Mouse (Mus musculus): Measurements from ENCODE around the gene Ptprd. TPM values are rescaled to one million over a fixed set of nuclear protein-coding genes. Genes with fewer than 3 reads are reported as not detected.

Gene Ptprd
- polyA plus RNA-seq, 2 experiments: 48.6 to 50.4 TPM

DNA sequence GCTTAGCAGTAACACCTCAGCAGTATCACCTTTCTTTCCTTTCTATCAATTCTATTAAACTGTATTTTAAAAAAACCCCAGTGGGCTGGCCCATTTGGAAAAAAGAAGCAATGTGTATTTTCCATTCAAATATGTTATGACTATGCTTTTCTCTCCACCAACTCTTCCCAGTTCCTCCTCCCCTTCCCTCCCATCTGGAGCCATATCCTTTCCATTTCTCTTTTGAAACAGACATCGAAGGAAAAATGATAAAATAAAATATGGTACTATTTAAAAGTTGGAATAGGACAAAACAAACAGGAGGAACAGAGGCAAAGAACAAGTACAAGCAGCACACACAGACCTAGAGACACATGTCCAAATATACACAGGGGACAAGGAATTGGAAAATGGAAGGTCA, 1372.7 kb downstream of the Ptprd start:
- no peak overlapping the region for H3K9ac ChIP-seq (ENCODE audit: low read depth, low read length, severe bottlenecking)
- H3K36me3 ChIP-seq (ENCODE audit: control insufficient read depth, insufficient read depth, low read length): no peaks in the 10 kb centered on the region
- H3K9me3 ChIP-seq (ENCODE audit: control insufficient read depth, low read length): no peaks in the 10 kb centered on the region
- no peak overlapping the region for H3K4me2 ChIP-seq (replicated peaks; ENCODE audit: low read depth, low read length, severe bottlenecking)
- no peak for ATAC-seq (ENCODE audit: low FRiP score, low read depth)
- DNase-seq (ENCODE audit: low spot score): no peak
- no peaks in the 10 kb centered on the region for H3K4me1 ChIP-seq (ENCODE audit: control insufficient read depth, insufficient read depth, low read length)
- TF ChIP-seq POLR2A (IDR thresholded peaks at IDR 0.05; ENCODE audit: borderline replicate concordance, extremely low read depth, insufficient read depth, insufficient read length): no peak
- no peak overlapping the region for H3K27ac ChIP-seq (replicated peaks; ENCODE audit: low read depth, low read length)
- 84% methylated on average over 1 of the region's 1 CpGs for WGBS
- no peaks in the 10 kb centered on the region for H3K27me3 ChIP-seq (ENCODE audit: control insufficient read depth, insufficient read depth, low read length)
- H3K4me3 ChIP-seq (replicated peaks; ENCODE audit: low read length): no peak overlapping the region

DNA sequence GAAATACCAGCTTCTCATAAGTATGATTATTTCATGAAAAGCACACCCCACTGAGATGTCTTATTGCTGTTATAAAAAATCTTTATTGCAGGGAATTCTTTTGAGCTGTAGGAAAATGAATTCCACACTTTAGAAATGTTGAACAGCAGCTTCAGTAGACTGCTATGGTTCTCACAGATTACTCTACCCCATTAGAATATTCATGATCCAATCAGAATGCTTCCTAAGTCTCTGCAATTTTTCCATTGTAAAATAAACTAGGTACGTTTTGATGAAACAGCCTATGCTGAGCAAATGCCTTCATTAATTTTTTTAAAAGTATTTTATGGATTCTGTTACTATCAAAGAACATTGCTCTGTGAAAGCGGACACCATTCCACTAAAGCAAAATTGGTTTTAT, 1399.6 kb downstream of the Ptprd start:
- Histone ChIP-seq H3K4me2 (replicated peaks; ENCODE audit: low read depth, low read length, severe bottlenecking) (no peak overlapping the region), H3K36me3 (ENCODE audit: control insufficient read depth, insufficient read depth, low read length) (no peaks in the 10 kb centered on the region), H3K9ac (ENCODE audit: low read depth, low read length, severe bottlenecking) (no peak overlapping the region), H3K9me3 (ENCODE audit: control insufficient read depth, low read length) (no peaks in the 10 kb centered on the region), H3K4me1 (ENCODE audit: control insufficient read depth, insufficient read depth, low read length) (no peaks in the 10 kb centered on the region), H3K4me3 (replicated peaks; ENCODE audit: low read length) (no peak overlapping the region), H3K27ac (replicated peaks; ENCODE audit: low read depth, low read length) (no peak overlapping the region), H3K27me3 (ENCODE audit: control insufficient read depth, insufficient read depth, low read length) (no peaks in the 10 kb centered on the region)
- 51% methylated on average over 2 of the region's 2 CpGs for WGBS
- DNase-seq (ENCODE audit: low spot score) (no peak), ATAC-seq (ENCODE audit: low FRiP score, low read depth) (no peak)
- TF ChIP-seq POLR2A (IDR thresholded peaks at IDR 0.05; ENCODE audit: borderline replicate concordance, extremely low read depth, insufficient read depth, insufficient read length): no peak

DNA sequence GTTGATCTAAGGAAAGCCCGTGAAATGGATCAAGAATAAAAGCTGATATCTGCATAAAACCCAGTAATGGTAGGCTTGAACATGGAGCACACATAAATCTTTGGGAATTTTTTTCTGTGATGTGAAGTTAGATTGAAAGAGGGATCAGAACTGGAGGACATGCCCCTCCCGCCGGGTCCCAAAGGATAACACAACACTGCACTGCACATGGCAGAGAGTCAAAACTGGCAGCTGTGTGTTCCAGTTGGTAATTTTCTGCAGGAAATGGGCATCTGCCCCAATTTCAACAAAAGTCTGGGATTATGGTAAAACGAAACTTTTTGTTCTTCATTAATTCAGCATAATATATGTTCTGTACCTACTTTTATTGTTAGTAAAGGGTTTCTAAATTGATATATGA, 1409.1 kb downstream of the Ptprd start:
- Histone ChIP-seq H3K4me1 (ENCODE audit: control insufficient read depth, insufficient read depth, low read length) (no peaks in the 10 kb centered on the region), H3K27me3 (ENCODE audit: control insufficient read depth, insufficient read depth, low read length) (no peaks in the 10 kb centered on the region), H3K4me2 (replicated peaks; ENCODE audit: low read depth, low read length, severe bottlenecking) (no peak overlapping the region), H3K9ac (ENCODE audit: low read depth, low read length, severe bottlenecking) (no peak overlapping the region), H3K9me3 (ENCODE audit: control insufficient read depth, low read length) (no peaks in the 10 kb centered on the region), H3K36me3 (ENCODE audit: control insufficient read depth, insufficient read depth, low read length) (no peaks in the 10 kb centered on the region), H3K4me3 (replicated peaks; ENCODE audit: low read length) (no peak overlapping the region), H3K27ac (replicated peaks; ENCODE audit: low read depth, low read length) (no peak overlapping the region)
- 74% methylated on average over 4 of the region's 4 CpGs for WGBS
- DNase-seq (ENCODE audit: low spot score) (peak; percentile 38), ATAC-seq (ENCODE audit: low FRiP score, low read depth) (no peak)
- TF ChIP-seq POLR2A (IDR thresholded peaks at IDR 0.05; ENCODE audit: borderline replicate concordance, extremely low read depth, insufficient read depth, insufficient read length): no peak

DNA sequence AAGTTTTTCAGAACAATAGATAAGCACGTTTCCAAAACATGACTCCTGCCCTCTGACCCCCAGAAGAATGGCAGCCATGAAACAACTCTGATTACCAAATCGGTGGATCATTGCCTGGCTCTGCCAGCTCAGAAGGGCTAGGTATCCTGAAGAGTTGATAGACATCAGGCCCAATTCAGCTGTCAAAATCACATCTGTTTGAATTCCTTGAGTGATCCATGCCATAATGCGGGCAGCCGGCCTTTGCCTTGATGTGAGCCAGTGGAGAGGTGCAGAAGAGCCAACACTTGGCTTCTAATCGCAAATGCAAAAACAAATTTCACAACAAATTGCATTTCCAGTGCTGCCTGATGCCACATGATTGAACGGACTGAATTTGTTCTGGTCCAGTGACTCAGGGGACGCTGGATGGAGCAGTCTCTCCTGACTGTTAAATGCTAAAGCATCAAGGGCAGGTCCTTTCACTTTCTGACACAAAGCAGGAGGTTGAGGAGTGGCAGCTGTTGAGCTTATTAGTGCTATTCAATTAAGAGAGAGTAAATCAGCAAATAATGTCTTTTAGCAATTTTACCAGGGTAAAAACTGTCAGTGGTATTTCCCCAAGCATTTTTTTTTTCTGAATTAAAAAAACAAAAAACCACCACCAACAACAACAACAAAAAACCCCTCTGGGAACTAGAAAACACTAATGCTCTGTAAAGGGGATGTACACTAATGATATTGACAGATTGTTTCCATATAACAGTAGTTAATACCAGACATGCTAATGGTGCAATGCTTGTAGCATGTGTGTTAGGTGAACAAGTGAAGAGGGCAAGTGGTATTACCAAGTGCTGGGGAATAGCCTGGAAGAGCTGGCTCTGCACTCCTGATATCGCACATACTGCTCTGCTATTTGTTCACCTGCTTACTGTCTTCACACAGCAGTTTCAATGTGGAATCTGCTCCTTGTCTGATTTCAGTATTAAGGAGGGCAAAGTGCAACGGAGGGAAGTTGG, 1413.5 kb downstream of the Ptprd start:
- Histone ChIP-seq H3K4me1 (ENCODE audit: control insufficient read depth, insufficient read depth, low read length) (no peaks in the 10 kb centered on the region), H3K27me3 (ENCODE audit: control insufficient read depth, insufficient read depth, low read length) (no peaks in the 10 kb centered on the region), H3K27ac (replicated peaks; ENCODE audit: low read depth, low read length) (no peak overlapping the region), H3K9me3 (ENCODE audit: control insufficient read depth, low read length) (no peaks in the 10 kb centered on the region), H3K4me3 (replicated peaks; ENCODE audit: low read length) (no peak overlapping the region), H3K36me3 (ENCODE audit: control insufficient read depth, insufficient read depth, low read length) (no peaks in the 10 kb centered on the region), H3K9ac (ENCODE audit: low read depth, low read length, severe bottlenecking) (no peak overlapping the region), H3K4me2 (replicated peaks; ENCODE audit: low read depth, low read length, severe bottlenecking) (no peak overlapping the region)
- DNase-seq (ENCODE audit: low spot score) (no peak), ATAC-seq (ENCODE audit: low FRiP score, low read depth) (no peak)
- TF ChIP-seq POLR2A (IDR thresholded peaks at IDR 0.05; ENCODE audit: borderline replicate concordance, extremely low read depth, insufficient read depth, insufficient read length): no peak
- WGBS: 64% methylated on average over 9 of the region's 9 CpGs

DNA sequence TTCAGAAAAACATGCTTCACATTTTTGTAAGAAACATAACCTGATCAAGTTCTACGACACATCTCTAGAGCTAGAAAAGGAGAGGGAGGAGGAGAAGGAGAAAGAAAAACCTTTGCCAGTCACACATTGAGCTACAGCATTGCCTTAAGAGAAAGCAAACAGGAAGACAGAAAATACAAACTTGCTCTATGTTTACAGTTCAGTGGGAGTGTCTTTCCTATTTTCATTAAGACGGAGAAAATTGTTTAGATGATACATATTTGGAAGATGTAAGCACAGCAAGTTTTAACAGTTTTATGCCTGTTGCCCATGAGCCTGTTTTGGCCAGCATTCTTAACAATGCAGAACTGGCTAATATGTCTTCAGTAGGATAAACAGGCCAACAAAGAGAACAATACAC, 1426.4 kb downstream of the Ptprd start:
- no peak overlapping the region for H3K4me3 ChIP-seq (replicated peaks; ENCODE audit: low read length)
- no peak for TF ChIP-seq POLR2A (IDR thresholded peaks at IDR 0.05; ENCODE audit: borderline replicate concordance, extremely low read depth, insufficient read depth, insufficient read length)
- no peaks in the 10 kb centered on the region for H3K27me3 ChIP-seq (ENCODE audit: control insufficient read depth, insufficient read depth, low read length)
- no peaks in the 10 kb centered on the region for H3K36me3 ChIP-seq (ENCODE audit: control insufficient read depth, insufficient read depth, low read length)
- WGBS: 89% methylated on average over 2 of the region's 2 CpGs
- DNase-seq (ENCODE audit: low spot score) (no peak), ATAC-seq (ENCODE audit: low FRiP score, low read depth) (no peak)
- no peaks in the 10 kb centered on the region for H3K4me1 ChIP-seq (ENCODE audit: control insufficient read depth, insufficient read depth, low read length)
- no peak overlapping the region for H3K27ac ChIP-seq (replicated peaks; ENCODE audit: low read depth, low read length)
- no peaks in the 10 kb centered on the region for H3K9me3 ChIP-seq (ENCODE audit: control insufficient read depth, low read length)
- H3K9ac ChIP-seq (ENCODE audit: low read depth, low read length, severe bottlenecking): no peak overlapping the region
- H3K4me2 ChIP-seq (replicated peaks; ENCODE audit: low read depth, low read length, severe bottlenecking): no peak overlapping the region
